Mouse (Mus musculus) neural tube, embryonic 14.5 days (tissue): Measurements from ENCODE around the gene Atg4b. TPM values are rescaled to one million over a fixed set of nuclear protein-coding genes. Genes with fewer than 3 reads are reported as not detected.

ENCODE experiments used
- ATAC-seq: fragments of 200-750 bp; cut with Nextera tagmentation; 2 replicates; pipeline ENCODE4 v1.8.0; 2017; ENCODE audit warnings: low read depth, mild to moderate bottlenecking, moderate TSS enrichment, moderate library complexity
- H3K27ac ChIP-seq: fragments of 300-500 bp; sonication (generic); 2 replicates; pipeline ENCODE4 v1.5.1; 2014; ENCODE audit warnings: low read depth, mild to moderate bottlenecking, control low read depth, low read length, moderate library complexity, mixed read lengths
- H3K27me3 ChIP-seq: fragments of 300-500 bp; sonication (generic); 2 replicates; pipeline ENCODE4 v1.6.1; 2014; ENCODE audit warnings: low read length; ENCODE audit not compliant: control insufficient read depth, insufficient read depth
- H3K36me3 ChIP-seq: fragments of 300-500 bp; sonication (generic); 2 replicates; pipeline ENCODE4 v1.6.1; 2014; ENCODE audit warnings: low read length, mixed read lengths; ENCODE audit not compliant: control insufficient read depth, insufficient read depth
- H3K4me1 ChIP-seq: fragments of 300-500 bp; sonication (generic); 2 replicates; pipeline ENCODE4 v1.6.1; 2014; ENCODE audit warnings: low read length; ENCODE audit not compliant: control insufficient read depth, insufficient read depth
- H3K4me2 ChIP-seq: fragments of 300-500 bp; sonication (generic); 2 replicates; pipeline ENCODE4 v1.6.1; 2014; ENCODE audit warnings: mild to moderate bottlenecking, low read depth, low read length, control low read depth
- H3K4me3 ChIP-seq: fragments of 300-500 bp; sonication (generic); 2 replicates; pipeline ENCODE4 v1.5.1; 2014; ENCODE audit warnings: low read depth, low read length, control low read depth, mixed read lengths
- H3K9ac ChIP-seq: fragments of 300-500 bp; sonication (generic); replicated peaks from 2 replicates; pipeline ENCODE4 v1.6.1; 2014; ENCODE audit warnings: low read depth, mild to moderate bottlenecking, control low read depth, low read length, mixed read lengths
- H3K9me3 ChIP-seq: fragments of 300-500 bp; sonication (generic); 2 replicates; pipeline ENCODE4 v1.6.1; 2016; ENCODE audit warnings: low read length; ENCODE audit not compliant: control insufficient read depth
- WGBS: fragments of 180-500 bp; shearing (Covaris S2); extraction: QIAGEN DNeasy Blood & Tissue Kit; methylation state at CpG from one replicate; pipeline ENCODE4 v1.1.7; 2014; 5-methylcytosine and 5-hydroxymethylcytosine counted together
- polyA plus RNA-seq: library from polyadenylated mRNA; unstranded; fragments of >200 nt; fragmentation: Nextera tagmentation; extraction: Ambion mirVana; gene quantifications from 2 replicates; pipeline ENCODE4 v1.2.1, GENCODE M21; 2014

Gene Atg4b
- polyA plus RNA-seq, 1 experiment from 2014 or later, result 90.4 TPM

DNA sequence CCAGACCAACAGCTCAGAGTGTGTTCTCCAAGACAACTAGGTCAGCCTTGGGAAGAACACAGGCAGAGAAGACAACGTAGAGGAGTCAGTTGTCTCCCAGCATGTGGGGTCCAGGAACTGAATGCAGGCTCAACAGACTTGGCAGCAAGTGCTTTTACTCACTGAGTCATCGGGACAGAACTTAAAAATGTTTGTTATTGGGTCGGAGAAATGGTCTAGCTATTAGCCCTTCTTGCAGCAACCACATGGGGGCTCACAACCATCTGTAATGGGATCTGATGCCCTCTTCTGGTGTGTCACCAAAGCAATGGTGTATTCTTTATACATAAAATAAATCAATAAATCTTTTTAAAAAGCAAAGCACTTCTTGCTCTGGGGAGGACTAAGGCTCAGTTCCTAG is 25.2 kb upstream of the Atg4b start:
- Histone ChIP-seq H3K9me3 (no peaks in the 10 kb centered on the region), H3K36me3 (peaks cover 6% of the 10 kb centered on the region; the same call in 1 of the 2 replicates), H3K4me2 (no peak overlapping the region), H3K9ac (no peak overlapping the region), H3K27ac (no peak overlapping the region), H3K27me3 (no peaks in the 10 kb centered on the region), H3K4me1 (no peaks in the 10 kb centered on the region), H3K4me3 (no peak overlapping the region)
- 84% methylated on average over 3 of the region's 3 CpGs for WGBS
- no peak for ATAC-seq

DNA sequence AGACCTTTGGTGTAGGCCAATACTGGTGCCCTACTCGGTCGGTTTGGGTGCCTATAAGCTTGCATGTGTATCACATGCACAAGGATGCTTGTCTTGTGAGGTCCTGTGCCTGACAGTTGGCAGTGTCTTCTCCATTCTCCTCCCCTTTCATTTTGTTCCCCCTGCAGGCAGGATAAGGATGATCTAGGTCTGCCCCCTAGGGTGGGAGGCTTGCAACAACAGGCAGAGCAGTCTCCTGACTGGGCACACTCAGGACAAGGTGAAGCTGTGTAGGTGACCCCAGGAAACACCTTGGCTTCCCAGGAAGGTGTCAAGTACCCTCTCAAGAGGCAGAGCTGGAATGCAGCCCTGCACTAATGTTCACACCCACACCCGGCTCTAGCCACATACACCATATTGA is 24.3 kb upstream of the Atg4b start:
- H3K36me3 ChIP-seq, result peaks cover 6% of the 10 kb centered on the region; the same call in 1 of the 2 replicates
- no peak overlapping the region for H3K27ac ChIP-seq
- H3K27me3 ChIP-seq, result no peaks in the 10 kb centered on the region
- ATAC-seq, result 0 out of 2 replicates have a peak, but pooled peaks have one; percentile 32
- no peak overlapping the region for H3K9ac ChIP-seq
- H3K4me3 ChIP-seq, result no peak overlapping the region
- H3K9me3 ChIP-seq, result no peaks in the 10 kb centered on the region
- peaks cover 4% of the 10 kb centered on the region; the same call in 1 of the 2 replicates for H3K4me1 ChIP-seq
- no peak overlapping the region for H3K4me2 ChIP-seq
- 78% methylated on average over 3 of the region's 3 CpGs for WGBS

DNA sequence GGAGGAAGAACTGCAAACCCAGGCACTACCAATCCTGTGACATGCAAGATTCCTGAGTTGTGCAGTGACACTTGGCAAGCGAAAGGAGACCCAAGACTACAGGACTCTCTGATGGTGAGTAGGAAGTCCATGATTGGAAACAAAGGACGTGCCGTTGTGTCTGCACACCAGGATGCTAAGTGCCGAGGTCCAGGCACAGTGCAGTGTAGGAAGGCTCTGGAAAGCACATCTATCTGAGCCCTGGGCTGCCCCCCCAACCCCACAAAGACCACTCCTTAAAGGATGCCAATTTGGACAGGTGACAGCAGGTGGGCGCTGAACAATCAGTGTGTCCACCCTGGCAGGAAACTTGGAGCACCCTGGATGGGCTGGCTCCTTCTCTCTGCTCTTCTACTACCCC is 20.2 kb upstream of the Atg4b start:
- Histone ChIP-seq H3K27me3 (no peaks in the 10 kb centered on the region), H3K4me1 (peaks cover 6% of the 10 kb centered on the region; the same call in 1 of the 2 replicates), H3K4me2 (no peak overlapping the region), H3K9me3 (no peaks in the 10 kb centered on the region), H3K36me3 (no peaks in the 10 kb centered on the region), H3K9ac (no peak overlapping the region), H3K4me3 (no peak overlapping the region), H3K27ac (no peak overlapping the region)
- WGBS, result 90% methylated on average over 5 of the region's 5 CpGs
- peak; percentile 20; the same call in 1 of the 2 replicates for ATAC-seq

DNA sequence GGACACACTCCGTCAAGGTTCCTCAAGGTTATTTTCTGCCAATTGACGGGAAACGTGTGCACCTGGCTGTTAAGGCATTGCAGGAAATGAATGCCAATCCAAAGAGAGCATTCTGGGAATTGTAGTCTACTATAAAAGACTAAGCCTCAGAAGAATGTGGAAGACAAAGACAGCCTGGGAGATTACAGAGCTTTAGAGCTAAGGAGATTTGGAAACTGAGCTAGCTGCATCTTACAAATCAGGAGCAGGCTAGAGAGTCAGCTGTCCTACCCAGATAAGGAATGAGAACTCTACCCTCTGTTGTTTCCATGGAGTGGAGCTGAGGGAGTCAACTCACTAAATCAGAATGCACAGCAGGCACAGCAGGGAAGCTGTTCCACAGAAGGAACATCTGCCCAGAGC is 19.4 kb upstream of the Atg4b start:
- ATAC-seq, result peak; percentile 68
- H3K4me1 ChIP-seq, result peaks cover 6% of the 10 kb centered on the region; the same call in 1 of the 2 replicates
- H3K4me2 ChIP-seq, result peak overlapping the region; percentile 24; the same call in 1 of the 2 replicates
- H3K9ac ChIP-seq, result no peak overlapping the region; the same call in 1 of the 2 replicates
- WGBS, result 14% methylated on average over 3 of the region's 3 CpGs
- no peaks in the 10 kb centered on the region for H3K36me3 ChIP-seq
- peak overlapping the region; percentile 48 for H3K27ac ChIP-seq
- no peak overlapping the region for H3K4me3 ChIP-seq
- H3K9me3 ChIP-seq, result no peaks in the 10 kb centered on the region
- no peaks in the 10 kb centered on the region for H3K27me3 ChIP-seq

DNA sequence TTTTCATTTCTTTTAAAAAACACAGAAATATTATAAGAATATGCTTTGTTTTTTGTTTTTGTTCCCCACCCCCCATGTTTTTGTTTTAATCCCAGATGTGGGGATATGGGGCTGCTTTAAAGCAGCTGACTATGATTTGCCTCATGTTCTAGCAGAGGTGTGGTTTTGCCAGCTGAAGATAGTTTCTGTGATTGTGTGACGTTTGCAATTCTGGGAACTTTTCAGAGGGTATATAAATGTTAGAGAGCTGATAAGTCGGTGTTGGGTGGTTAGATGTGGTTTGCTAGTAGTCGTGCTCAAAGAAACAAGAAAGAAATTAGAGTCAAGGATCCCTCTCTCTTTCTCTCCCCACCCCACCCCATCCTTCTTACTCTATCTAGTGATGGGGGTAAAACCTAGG is 15.4 kb upstream of the Atg4b start:
- H3K27me3 ChIP-seq, result no peaks in the 10 kb centered on the region
- no peak overlapping the region for H3K9ac ChIP-seq
- no peaks in the 10 kb centered on the region for H3K36me3 ChIP-seq
- H3K27ac ChIP-seq, result no peak overlapping the region
- H3K4me3 ChIP-seq, result no peak overlapping the region
- ATAC-seq, result no peak
- H3K4me1 ChIP-seq, result peaks cover 6% of the 10 kb centered on the region; the same call in 1 of the 2 replicates
- H3K4me2 ChIP-seq, result no peak overlapping the region
- H3K9me3 ChIP-seq, result no peaks in the 10 kb centered on the region
- 95% methylated on average over 3 of the region's 3 CpGs for WGBS

DNA sequence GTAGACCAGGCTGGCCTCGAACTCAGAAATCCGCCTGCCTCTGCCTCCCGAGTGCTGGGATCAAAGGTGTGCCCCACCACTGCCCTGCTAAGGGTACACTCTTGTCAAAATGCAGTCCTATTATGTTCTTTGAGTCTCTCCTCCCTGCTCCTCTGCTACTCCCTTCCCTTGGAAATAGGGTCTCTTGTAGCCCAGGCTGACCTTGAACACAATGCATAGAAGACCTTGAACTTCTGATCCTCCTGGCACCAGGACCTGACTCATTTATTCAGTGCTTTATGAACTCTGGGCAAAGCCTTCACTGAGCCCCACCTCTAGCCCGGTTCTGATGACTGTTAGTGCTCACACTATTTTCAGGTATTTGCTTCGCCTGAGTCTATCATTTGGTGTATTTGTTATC is 13.6 kb upstream of the Atg4b start:
- no peaks in the 10 kb centered on the region for H3K36me3 ChIP-seq
- WGBS, result 99% methylated on average over 5 of the region's 5 CpGs
- H3K4me3 ChIP-seq, result no peak overlapping the region
- no peaks in the 10 kb centered on the region for H3K27me3 ChIP-seq
- no peak overlapping the region for H3K9ac ChIP-seq
- H3K4me2 ChIP-seq, result no peak overlapping the region
- no peak for ATAC-seq
- H3K9me3 ChIP-seq, result no peaks in the 10 kb centered on the region
- H3K4me1 ChIP-seq, result no peaks in the 10 kb centered on the region
- H3K27ac ChIP-seq, result no peak overlapping the region

DNA sequence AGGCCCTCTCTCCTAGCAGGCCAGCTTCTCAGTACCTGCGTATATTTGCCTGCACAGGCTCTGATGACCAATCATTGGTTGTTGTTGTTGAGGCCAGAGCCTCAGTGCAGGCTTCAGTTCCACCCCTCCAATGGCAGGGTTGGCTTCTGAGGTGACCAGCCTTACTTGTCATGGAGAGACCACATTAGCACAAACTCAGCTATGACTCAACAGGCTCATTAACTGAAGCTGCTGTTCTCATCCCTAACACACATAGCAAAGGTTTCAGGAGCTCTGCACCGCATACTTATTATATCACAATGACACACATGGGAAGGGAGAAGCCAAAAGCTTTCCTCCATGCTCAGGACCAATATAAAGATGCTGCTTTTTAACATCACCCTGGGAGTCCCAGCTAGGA is 10.6 kb upstream of the Atg4b start:
- Histone ChIP-seq H3K4me3 (no peak overlapping the region), H3K4me1 (no peaks in the 10 kb centered on the region), H3K27me3 (no peaks in the 10 kb centered on the region), H3K27ac (no peak overlapping the region), H3K9me3 (no peaks in the 10 kb centered on the region), H3K4me2 (no peak overlapping the region), H3K9ac (no peak overlapping the region), H3K36me3 (no peaks in the 10 kb centered on the region)
- no peak for ATAC-seq
- 88% methylated on average over 2 of the region's 2 CpGs for WGBS

DNA sequence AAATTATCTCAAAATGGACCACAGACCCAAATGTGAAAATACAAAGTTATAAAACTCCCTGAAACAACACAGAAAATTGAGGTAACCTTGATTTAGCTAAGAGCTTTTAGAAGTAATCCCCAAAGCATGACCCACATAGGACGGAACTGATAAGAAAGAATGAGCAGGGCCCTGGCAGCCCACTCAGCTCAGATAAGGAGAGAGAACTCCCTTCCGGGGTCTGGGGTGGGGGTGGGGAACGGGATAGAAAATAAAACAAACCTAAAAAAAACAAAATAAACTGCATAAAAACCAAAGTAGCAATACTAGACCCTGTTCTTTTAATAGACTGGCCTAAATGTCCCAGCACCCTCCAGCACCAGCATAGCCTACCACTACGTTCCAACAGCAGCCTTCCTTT is 9.3 kb upstream of the Atg4b start:
- ATAC-seq, result no peak
- 94% methylated on average over 4 of the region's 4 CpGs for WGBS

DNA sequence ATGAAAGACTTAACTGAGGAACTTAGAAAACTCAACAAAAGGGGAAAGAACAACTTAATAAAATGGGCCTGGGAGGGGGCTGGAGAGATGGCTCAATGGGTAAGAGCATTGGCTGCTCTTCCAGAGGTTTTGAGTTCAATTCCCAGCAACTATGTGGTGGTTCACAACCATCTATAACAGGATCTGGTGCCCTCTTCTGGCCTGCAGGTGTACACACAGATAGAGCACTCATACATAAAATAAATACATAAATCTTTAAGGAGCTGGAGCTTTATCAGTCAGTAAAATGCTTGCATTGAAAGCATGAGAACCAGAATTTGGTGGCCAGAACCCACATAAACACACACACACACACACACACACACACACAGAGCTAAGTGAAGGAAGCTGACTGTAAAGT is 8.4 kb upstream of the Atg4b start:
- Histone ChIP-seq H3K36me3 (no peaks in the 10 kb centered on the region), H3K9me3 (no peaks in the 10 kb centered on the region), H3K9ac (no peak overlapping the region), H3K27me3 (no peaks in the 10 kb centered on the region), H3K27ac (no peak overlapping the region), H3K4me3 (no peak overlapping the region), H3K4me2 (no peak overlapping the region), H3K4me1 (no peaks in the 10 kb centered on the region)
- no peak for ATAC-seq

More for the DNA sequence above, 9.3 kb upstream of the Atg4b start:
- Histone ChIP-seq H3K27me3 (no peaks in the 10 kb centered on the region), H3K9ac (no peak overlapping the region), H3K4me2 (no peak overlapping the region), H3K27ac (no peak overlapping the region), H3K4me3 (no peak overlapping the region), H3K4me1 (no peaks in the 10 kb centered on the region), H3K36me3 (no peaks in the 10 kb centered on the region), H3K9me3 (no peaks in the 10 kb centered on the region)
